Mouse (Mus musculus) kidney, adult 2 months (tissue): Measurements from ENCODE around the gene Cmss1. TPM values are rescaled to one million over a fixed set of nuclear protein-coding genes. Genes with fewer than 3 reads are reported as not detected.

Source experiments
- DNase-seq: peaks from one replicate; pipeline ENCODE4 v3.0.0; 2021
- H3K27ac ChIP-seq: fragments of 200-500 bp; 2 replicates; pipeline ENCODE4 v1.5.1; 2012; ENCODE audit warnings: low read depth, low read length, control low read depth, inconsistent platforms; ENCODE audit not compliant: insufficient read depth
- H3K27me3 ChIP-seq: fragments of 200-500 bp; replicated peaks from 2 replicates; pipeline ENCODE4 v1.6.1; 2012; ENCODE audit warnings: mild to moderate bottlenecking, moderate library complexity, low read length, inconsistent platforms; ENCODE audit not compliant: control insufficient read depth, insufficient read depth
- H3K36me3 ChIP-seq: fragments of 200-500 bp; 2 replicates; pipeline ENCODE4 v1.6.1; 2012; ENCODE audit warnings: mild to moderate bottlenecking, moderate library complexity, low read length, inconsistent platforms; ENCODE audit not compliant: control insufficient read depth, insufficient read depth
- H3K4me1 ChIP-seq: fragments of 200-500 bp; 2 replicates; pipeline ENCODE4 v1.6.1; 2011; ENCODE audit warnings: low read length; ENCODE audit not compliant: control insufficient read depth, insufficient read depth
- H3K4me3 ChIP-seq: fragments of 200-500 bp; 2 replicates; pipeline ENCODE4 v1.5.1; 2011; ENCODE audit warnings: mild to moderate bottlenecking, low read depth, low read length, control low read depth; ENCODE audit not compliant: insufficient read depth
- CTCF ChIP-seq: fragments of 200-500 bp; conservative IDR thresholded peaks from 2 replicates; pipeline ENCODE4 v1.5.1; 2011; ENCODE audit warnings: low read depth, mild to moderate bottlenecking, control low read depth, low read length, moderate library complexity, mixed read lengths; ENCODE audit not compliant: insufficient read depth, insufficient read length
- POLR2A ChIP-seq: fragments of 200-500 bp; IDR thresholded peaks from one replicate; pipeline ENCODE4 v1.6.1; 2011; ENCODE audit warnings: low read depth, low read length, control low read depth
- WGBS: fragments of 180-500 bp; shearing (Covaris S2); methylation state at CpG from one replicate; pipeline ENCODE4 v1.1.7; 2018; 5-methylcytosine and 5-hydroxymethylcytosine counted together
- polyA plus RNA-seq: library from polyadenylated mRNA; depleted of rRNA; stranded (reverse); fragments of >200 nt; gene quantifications from 2 replicates; pipeline ENCODE4 v1.2.3, GENCODE M21; 2012

Gene Cmss1
- polyA plus RNA-seq, 1 experiment = 7.2 TPM

GRCm38 (mm10) chr16:57488661-57489060 is 118.0 kb downstream of the Cmss1 start:
- no peak for DNase-seq
- Histone ChIP-seq H3K4me3 (no peak overlapping the region), H3K27ac (no peak overlapping the region), H3K36me3 (no peaks in the 10 kb centered on the region), H3K27me3 (no peaks in the 10 kb centered on the region), H3K4me1 (no peaks in the 10 kb centered on the region)
- TF ChIP-seq POLR2A = no peak
- no peak for TF ChIP-seq CTCF

- Histone ChIP-seq H3K27ac (no peak overlapping the region), H3K36me3 (no peaks in the 10 kb centered on the region)
- WGBS = 89% methylated on average over 5 of the region's 5 CpGs
Measured at GRCm38 (mm10) chr16:57486266-57486665, 120.4 kb downstream of the Cmss1 start.

GRCm38 (mm10) chr16:57485265-57485664 is 121.4 kb downstream of the Cmss1 start:
- Histone ChIP-seq H3K4me3 (no peak overlapping the region), H3K4me1 (no peaks in the 10 kb centered on the region), H3K36me3 (no peaks in the 10 kb centered on the region), H3K27me3 (no peaks in the 10 kb centered on the region), H3K27ac (no peak overlapping the region)
- peak; percentile 37 for DNase-seq
- TF ChIP-seq CTCF = no peak
- TF ChIP-seq POLR2A = no peak
- 77% methylated on average over 9 of the region's 9 CpGs for WGBS

More at GRCm38 (mm10) chr16:57486266-57486665, 120.4 kb downstream of the Cmss1 start:
- DNase-seq = no peak
- Histone ChIP-seq H3K27me3 (no peaks in the 10 kb centered on the region), H3K4me3 (no peak overlapping the region), H3K4me1 (no peaks in the 10 kb centered on the region)
- TF ChIP-seq POLR2A (no peak), CTCF (no peak)

- no peak overlapping the region for H3K4me3 ChIP-seq
- no peaks in the 10 kb centered on the region for H3K36me3 ChIP-seq
- no peak overlapping the region for H3K27ac ChIP-seq
- H3K4me1 ChIP-seq = no peaks in the 10 kb centered on the region
- DNase-seq = no peak
- no peaks in the 10 kb centered on the region for H3K27me3 ChIP-seq
- 65% methylated on average over 12 of the region's 12 CpGs for WGBS
- no peak for TF ChIP-seq POLR2A
- TF ChIP-seq CTCF = no peak
Measured at GRCm38 (mm10) chr16:57484043-57484795, 122.4 kb downstream of the Cmss1 start.

- H3K27me3 ChIP-seq = no peaks in the 10 kb centered on the region
- H3K36me3 ChIP-seq = no peaks in the 10 kb centered on the region
- no peaks in the 10 kb centered on the region for H3K4me1 ChIP-seq
- TF ChIP-seq CTCF (no peak), POLR2A (no peak)
- H3K4me3 ChIP-seq = no peak overlapping the region
- WGBS = 83% methylated on average over 2 of the region's 2 CpGs
- no peak overlapping the region for H3K27ac ChIP-seq
- no peak for DNase-seq
Measured at GRCm38 (mm10) chr16:57483503-57483902, 123.2 kb downstream of the Cmss1 start.

GRCm38 (mm10) chr16:57482911-57483310 is 123.8 kb downstream of the Cmss1 start:
- H3K36me3 ChIP-seq = no peaks in the 10 kb centered on the region
- no peak for DNase-seq
- TF ChIP-seq POLR2A (no peak), CTCF (no peak)
- H3K27me3 ChIP-seq = no peaks in the 10 kb centered on the region
- 62% methylated on average over 4 of the region's 4 CpGs for WGBS
- no peak overlapping the region for H3K27ac ChIP-seq
- no peaks in the 10 kb centered on the region for H3K4me1 ChIP-seq
- H3K4me3 ChIP-seq = no peak overlapping the region

GRCm38 (mm10) chr16:57482264-57482663 is 124.4 kb downstream of the Cmss1 start:
- TF ChIP-seq POLR2A = no peak
- no peak for TF ChIP-seq CTCF
- DNase-seq = no peak
- H3K36me3 ChIP-seq = no peaks in the 10 kb centered on the region
- H3K4me3 ChIP-seq = no peak overlapping the region
- H3K27ac ChIP-seq = no peak overlapping the region
- no peaks in the 10 kb centered on the region for H3K4me1 ChIP-seq
- 77% methylated on average over 6 of the region's 6 CpGs for WGBS
- no peaks in the 10 kb centered on the region for H3K27me3 ChIP-seq

GRCm38 (mm10) chr16:57479776-57480175 is 126.9 kb downstream of the Cmss1 start:
- Histone ChIP-seq H3K4me3 (no peak overlapping the region), H3K27me3 (no peaks in the 10 kb centered on the region), H3K4me1 (no peaks in the 10 kb centered on the region), H3K36me3 (no peaks in the 10 kb centered on the region), H3K27ac (no peak overlapping the region)
- 78% methylated on average over 5 of the region's 5 CpGs for WGBS
- no peak for TF ChIP-seq POLR2A
- no peak for TF ChIP-seq CTCF
- DNase-seq = no peak
